Mouse (Mus musculus): ENCODE results near the gene Slc43a2. TPM values are rescaled to one million over a fixed set of nuclear protein-coding genes. Genes with fewer than 3 reads are reported as not detected.

The Slc43a2 gene
- total and polyA plus RNA-seq, 2 experiments from 2014 or later, result 20.4 to 34.5 TPM

- no peak for TF ChIP-seq CTCF (IDR thresholded peaks at IDR 0.05)
- Histone ChIP-seq H3K4me3 (ENCODE audit: low read depth, low read length) (no peak overlapping the region), H3K9me3 (ENCODE audit: low read length) (no peaks in the 10 kb centered on the region), H3K9ac (replicated peaks; ENCODE audit: low read length, poor library complexity, severe bottlenecking) (no peak overlapping the region), H3K4me1 (ENCODE audit: insufficient read depth, low read length) (peaks cover 4% of the 10 kb centered on the region), H3K4me2 (ENCODE audit: low read depth, low read length, poor library complexity, severe bottlenecking) (no peak overlapping the region), H3K27ac (ENCODE audit: low read depth, low read length) (no peak overlapping the region), H3K36me3 (ENCODE audit: insufficient read depth, low read length) (peaks cover 15% of the 10 kb centered on the region), H3K27me3 (ENCODE audit: insufficient read depth, low read length) (no peaks in the 10 kb centered on the region)
- no peak for DNase-seq (ENCODE audit: low spot score)
- ATAC-seq (ENCODE audit: low FRiP score), result no peak
- 81% methylated on average over 8 of the region's 8 CpGs for WGBS
Observed at GRCm38 (mm10) chr11:75540209-75540608, 8.7 kb downstream of the Slc43a2 start.

GRCm38 (mm10) chr11:75540710-75541581, 9.5 kb downstream of the Slc43a2 start:
- peaks cover 21% of the 10 kb centered on the region for H3K36me3 ChIP-seq (ENCODE audit: insufficient read depth, low read length)
- H3K27me3 ChIP-seq (ENCODE audit: insufficient read depth, low read length), result no peaks in the 10 kb centered on the region
- 67% methylated on average over 19 of the region's 19 CpGs for WGBS
- H3K4me3 ChIP-seq (ENCODE audit: low read depth, low read length), result no peak overlapping the region
- no peak for TF ChIP-seq CTCF (IDR thresholded peaks at IDR 0.05)
- no peak for ATAC-seq (ENCODE audit: low FRiP score)
- DNase-seq (ENCODE audit: low spot score), result no peak
- H3K9me3 ChIP-seq (ENCODE audit: low read length), result no peaks in the 10 kb centered on the region
- H3K4me1 ChIP-seq (ENCODE audit: insufficient read depth, low read length), result peaks cover 3% of the 10 kb centered on the region; the same call in 1 of the 2 replicates
- no peak overlapping the region for H3K27ac ChIP-seq (ENCODE audit: low read depth, low read length)
- H3K4me2 ChIP-seq (ENCODE audit: low read depth, low read length, poor library complexity, severe bottlenecking), result no peak overlapping the region
- no peak overlapping the region for H3K9ac ChIP-seq (replicated peaks; ENCODE audit: low read length, poor library complexity, severe bottlenecking)

- Histone ChIP-seq H3K36me3 (ENCODE audit: insufficient read depth, low read length) (peaks cover 37% of the 10 kb centered on the region), H3K27ac (ENCODE audit: low read depth, low read length) (no peak overlapping the region), H3K9ac (replicated peaks; ENCODE audit: low read length, poor library complexity, severe bottlenecking) (no peak overlapping the region), H3K4me3 (ENCODE audit: low read depth, low read length) (no peak overlapping the region), H3K27me3 (ENCODE audit: insufficient read depth, low read length) (no peaks in the 10 kb centered on the region), H3K9me3 (ENCODE audit: low read length) (no peaks in the 10 kb centered on the region), H3K4me1 (ENCODE audit: insufficient read depth, low read length) (peaks cover 3% of the 10 kb centered on the region; the same call in 1 of the 2 replicates), H3K4me2 (ENCODE audit: low read depth, low read length, poor library complexity, severe bottlenecking) (no peak overlapping the region)
- WGBS, result 83% methylated on average over 9 of the region's 9 CpGs
- no peak for ATAC-seq (ENCODE audit: low FRiP score)
- no peak for DNase-seq (ENCODE audit: low spot score)
- TF ChIP-seq CTCF (IDR thresholded peaks at IDR 0.05), result no peak
Observed at GRCm38 (mm10) chr11:75544713-75545112, 13.2 kb downstream of the Slc43a2 start.

- no peak for ATAC-seq (ENCODE audit: low FRiP score)
- Histone ChIP-seq H3K27me3 (ENCODE audit: insufficient read depth, low read length) (no peaks in the 10 kb centered on the region), H3K4me3 (ENCODE audit: low read depth, low read length) (no peak overlapping the region), H3K36me3 (ENCODE audit: insufficient read depth, low read length) (peaks cover 39% of the 10 kb centered on the region), H3K27ac (ENCODE audit: low read depth, low read length) (no peak overlapping the region), H3K9ac (replicated peaks; ENCODE audit: low read length, poor library complexity, severe bottlenecking) (no peak overlapping the region), H3K4me2 (ENCODE audit: low read depth, low read length, poor library complexity, severe bottlenecking) (no peak overlapping the region), H3K9me3 (ENCODE audit: low read length) (no peaks in the 10 kb centered on the region), H3K4me1 (ENCODE audit: insufficient read depth, low read length) (peaks cover 2% of the 10 kb centered on the region; the same call in 1 of the 2 replicates)
- no peak for DNase-seq (ENCODE audit: low spot score)
- TF ChIP-seq CTCF (IDR thresholded peaks at IDR 0.05), result no peak
- WGBS, result 73% methylated on average over 4 of the region's 4 CpGs
Observed at GRCm38 (mm10) chr11:75546057-75546456, 14.6 kb downstream of the Slc43a2 start.

- ATAC-seq (ENCODE audit: low FRiP score) (no peak), DNase-seq (ENCODE audit: low spot score) (no peak)
- Histone ChIP-seq H3K4me1 (ENCODE audit: insufficient read depth, low read length) (no peaks in the 10 kb centered on the region), H3K27me3 (ENCODE audit: insufficient read depth, low read length) (no peaks in the 10 kb centered on the region), H3K9ac (replicated peaks; ENCODE audit: low read length, poor library complexity, severe bottlenecking) (no peak overlapping the region), H3K36me3 (ENCODE audit: insufficient read depth, low read length) (peaks cover 35% of the 10 kb centered on the region), H3K27ac (ENCODE audit: low read depth, low read length) (no peak overlapping the region), H3K9me3 (ENCODE audit: low read length) (no peaks in the 10 kb centered on the region), H3K4me3 (ENCODE audit: low read depth, low read length) (no peak overlapping the region), H3K4me2 (ENCODE audit: low read depth, low read length, poor library complexity, severe bottlenecking) (no peak overlapping the region)
- no peak for TF ChIP-seq CTCF (IDR thresholded peaks at IDR 0.05)
- 58% methylated on average over 5 of the region's 5 CpGs for WGBS
Observed at GRCm38 (mm10) chr11:75549658-75550111, 18.2 kb downstream of the Slc43a2 start.

Data from midbrain, postnatal 0 days (tissue).